8 mouse cellular contexts compared by ENCODE assay signal in the genomic region with DNA sequence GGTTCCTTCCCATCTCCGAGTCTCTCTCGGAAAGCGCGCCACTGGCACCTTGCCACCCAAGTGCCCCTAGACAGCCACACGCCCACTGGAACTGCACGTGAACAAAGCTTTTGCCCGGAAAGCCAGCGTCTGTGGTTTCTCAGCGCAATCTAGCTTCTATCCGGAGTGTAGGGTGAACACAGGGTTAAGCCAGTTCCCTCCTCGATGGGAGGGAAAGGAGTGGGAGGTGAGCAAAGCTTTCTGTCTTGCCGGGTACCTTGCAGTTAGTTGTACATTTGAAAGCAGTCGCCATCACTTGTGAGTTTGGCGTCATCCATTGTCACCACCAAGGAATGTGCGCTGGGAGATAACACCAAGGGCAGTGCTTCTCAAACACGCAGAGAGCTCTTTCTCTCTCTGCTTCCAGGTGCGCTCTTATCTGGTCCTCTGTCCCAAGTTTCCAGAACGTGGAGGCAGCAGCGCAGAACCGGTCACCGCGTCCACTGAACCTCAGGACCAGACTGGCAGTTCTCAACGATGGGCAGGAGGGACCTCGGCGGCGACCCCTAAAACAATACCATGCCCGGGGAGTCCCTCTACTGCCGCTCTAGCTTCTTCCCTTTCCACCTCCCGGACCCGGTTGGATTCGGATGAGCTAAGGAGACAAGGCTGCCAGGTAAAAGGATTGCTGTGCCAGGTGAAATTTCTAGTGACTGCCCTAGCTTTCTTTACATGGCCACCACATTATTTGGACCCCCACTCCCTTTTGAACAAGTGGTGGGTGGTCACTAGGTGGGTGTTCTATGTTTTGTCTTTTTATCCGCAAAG. TPM values are rescaled to one million over a fixed set of nuclear protein-coding genes. Genes with fewer than 3 reads are reported as not detected.
DNase-seq lines count a peak whose midpoint lies in the region; ATAC-seq lines count a peak whose summit lies in the region.

A gene (plus strand): TSS at position 266 of the 807 bp plus-strand sequence.

- intact Hi-C loops in heart, postnatal 36 days (cut with DNase I), result loop anchor here (5.0 kb wide), 3 partner anchors 1105 to 1500 kb away; no protein-coding TSS in a partner anchor

- no peaks in the 10 kb centered on the region for H3K9me3 ChIP-seq in forebrain, embryonic 11.5 days (ENCODE audit: control insufficient read depth, low read length)
- no peaks in the 10 kb centered on the region for H3K9me3 ChIP-seq in stomach, embryonic 14.5 days (ENCODE audit: control insufficient read depth, low read depth, low read length)

- under 1% methylated on average over 32 of the region's 32 CpGs for WGBS in forebrain, embryonic 11.5 days
- under 1% methylated on average over 32 of the region's 32 CpGs for WGBS in stomach, embryonic 14.5 days

- H3K36me3 ChIP-seq in forebrain, embryonic 11.5 days (ENCODE audit: control insufficient read depth, insufficient read depth, low read length), result no peaks in the 10 kb centered on the region
- no peaks in the 10 kb centered on the region for H3K36me3 ChIP-seq in stomach, embryonic 14.5 days (ENCODE audit: control insufficient read depth, insufficient read depth, low read length)

- no peak within 1 kb of the TSS for H3K27ac ChIP-seq in forebrain, embryonic 11.5 days (ENCODE audit: low read depth, low read length)
- H3K27ac ChIP-seq in stomach, embryonic 14.5 days (ENCODE audit: low read length), result no peak within 1 kb of the TSS

- peaks cover 13% of the 10 kb centered on the region for H3K4me1 ChIP-seq in forebrain, embryonic 11.5 days (replicated peaks; ENCODE audit: control insufficient read depth, insufficient read depth, low read length)
- 0 out of 2 replicates have a peak, but pooled peaks cover 8% of the 10 kb centered on the region for H3K4me1 ChIP-seq in stomach, embryonic 14.5 days (ENCODE audit: control insufficient read depth, insufficient read depth, low read length)

- DNase-seq in ovary, postnatal 10 days (ENCODE audit: low spot score), result peak; percentile 7
- no peak for DNase-seq in ovary, adult 18-20 months (ENCODE audit: low spot score)
- peak; percentile 61 for DNase-seq in forebrain, embryonic 11.5 days (ENCODE audit: low spot score)
- DNase-seq in heart, postnatal 36 days, result peak; percentile 29 to 39
- peak in 1 of 2 experiments; percentile 35 for DNase-seq in layer of hippocampus, postnatal 36 days
- DNase-seq in lung, postnatal 4 days, result peak; percentile 25 to 31

- ATAC-seq in forebrain, embryonic 11.5 days (replicated peaks; ENCODE audit: low FRiP score), result no peak
- no peak for ATAC-seq in stomach, embryonic 14.5 days (ENCODE audit: insufficient number of reproducible peaks, insufficient read depth, low FRiP score, low read depth)
- ATAC-seq in monocyte, adult 5-6 weeks (replicated peaks; ENCODE audit: insufficient number of reproducible peaks, low FRiP score, low TSS enrichment, poor library complexity, severe bottlenecking), result no peak

- peaks cover 27% of the 10 kb centered on the region for H3K27me3 ChIP-seq in forebrain, embryonic 11.5 days (ENCODE audit: control insufficient read depth, insufficient read depth, low read length)
- no peaks in the 10 kb centered on the region for H3K27me3 ChIP-seq in stomach, embryonic 14.5 days (ENCODE audit: control insufficient read depth, insufficient read depth, low read length)

- peak within 1 kb of the TSS; percentile 67 for H3K4me3 ChIP-seq in forebrain, embryonic 11.5 days (ENCODE audit: low read depth, low read length)
- peak within 1 kb of the TSS; percentile 80 for H3K4me3 ChIP-seq in stomach, embryonic 14.5 days (ENCODE audit: low read depth, low read length)

- peak within 1 kb of the TSS; percentile 79 for H3K4me2 ChIP-seq in forebrain, embryonic 11.5 days (ENCODE audit: low read depth, low read length, severe bottlenecking)
- peak within 1 kb of the TSS; percentile 72 for H3K4me2 ChIP-seq in stomach, embryonic 14.5 days (replicated peaks; ENCODE audit: low read depth, low read length)

- H3K9ac ChIP-seq in forebrain, embryonic 11.5 days (ENCODE audit: low read length), result peak within 1 kb of the TSS; percentile 20
- peak within 1 kb of the TSS; percentile 11; the same call in 1 of the 2 replicates for H3K9ac ChIP-seq in stomach, embryonic 14.5 days (replicated peaks; ENCODE audit: low read depth, low read length)

RNA-seq across cellular contexts. Expression of the gene that starts here (rescaled TPM):
- 17.1 and 19.3 TPM in 2 replicates for polyA plus RNA-seq in forebrain, embryonic 11.5 days (2014; fragmentation: Nextera tagmentation; extraction: Ambion mirVana)
- 10 to 100 TPM in 1 of 2 experiments, 1 to 10 TPM in 1; 7.3 to 10.4 TPM for total RNA-seq in heart, postnatal 36 days (2021)
- total RNA-seq in layer of hippocampus, postnatal 36 days (2021), result 10 to 100 TPM; 39.4 to 40.4 TPM
- polyA plus RNA-seq in stomach, embryonic 14.5 days (2014; fragmentation: Nextera tagmentation; extraction: Ambion mirVana), result 27.3 and 34.9 TPM in 2 replicates
- total RNA-seq in monocyte, adult 5-6 weeks (2017), result not detected in 3 replicates
